Mouse (Mus musculus) naive thymus-derived CD4-positive, alpha-beta T cell, adult 2 months (primary cell): ENCODE measurements around the gene Smc6.
A peak's percentile ranks its signal among the peaks of the same experiment; 100 is the strongest.

Source experiments
- DNase-seq: peaks from one replicate; pipeline ENCODE4 v3.0.0-alpha.2; 2011; ENCODE audit warnings: low read depth

Smc6 gene

GRCm38 (mm10) chr12:11265382-11266281, at the start of gene Smc6, which contains the start of gene Gen1:
Gene Smc6, plus strand, starts transcription at chr12:11265886.
Gene Gen1, minus strand, starts transcription at chr12:11265801.
- peak; percentile 93 for DNase-seq

- DNase-seq, result no peak
Measured at GRCm38 (mm10) chr12:11216454-11216853, 49.2 kb upstream of the Smc6 start.

- no peak for DNase-seq
Measured at GRCm38 (mm10) chr12:11217726-11218250, 47.9 kb upstream of the Smc6 start.

GRCm38 (mm10) chr12:11221524-11222330, 44.0 kb upstream of the Smc6 start:
- no peak for DNase-seq

- DNase-seq, result no peak
Measured at GRCm38 (mm10) chr12:11222566-11222965, 43.1 kb upstream of the Smc6 start.

- DNase-seq, result no peak
Measured at GRCm38 (mm10) chr12:11223090-11223489, 42.6 kb upstream of the Smc6 start.

GRCm38 (mm10) chr12:11224722-11225121, 41.0 kb upstream of the Smc6 start:
- no peak for DNase-seq

- no peak for DNase-seq
Measured at GRCm38 (mm10) chr12:11226123-11226522, 39.6 kb upstream of the Smc6 start.

GRCm38 (mm10) chr12:11226529-11227268, 39.0 kb upstream of the Smc6 start:
- no peak for DNase-seq

GRCm38 (mm10) chr12:11230267-11230666, 35.4 kb upstream of the Smc6 start:
- peak; percentile 71 for DNase-seq

GRCm38 (mm10) chr12:11235996-11236395, 29.7 kb upstream of the Smc6 start:
- no peak for DNase-seq

GRCm38 (mm10) chr12:11247460-11247859, 18.2 kb upstream of the Smc6 start:
- no peak for DNase-seq

GRCm38 (mm10) chr12:11250322-11250721, 15.4 kb upstream of the Smc6 start:
- no peak for DNase-seq

- no peak for DNase-seq
Measured at GRCm38 (mm10) chr12:11264895-11265294, 791 bp upstream of the Smc6 start.

- peak; percentile 52 for DNase-seq
Measured at GRCm38 (mm10) chr12:11266282-11266985, 748 bp downstream of the Smc6 start.

GRCm38 (mm10) chr12:11267030-11267429, 1.3 kb downstream of the Smc6 start:
- DNase-seq, result no peak

GRCm38 (mm10) chr12:11272568-11272967, 6.9 kb downstream of the Smc6 start:
- DNase-seq, result no peak

- DNase-seq, result no peak
Measured at GRCm38 (mm10) chr12:11273185-11273584, 7.5 kb downstream of the Smc6 start.

GRCm38 (mm10) chr12:11276632-11277031, 10.9 kb downstream of the Smc6 start:
- DNase-seq, result no peak

- DNase-seq, result no peak
Measured at GRCm38 (mm10) chr12:11277207-11277606, 11.5 kb downstream of the Smc6 start.

GRCm38 (mm10) chr12:11279886-11280285, 14.2 kb downstream of the Smc6 start:
- peak; percentile 60 for DNase-seq
